Mouse (Mus musculus) forebrain, embryonic 16.5 days (tissue): ENCODE measurements around the gene Rho. TPM values are rescaled to one million over a fixed set of nuclear protein-coding genes. Genes with fewer than 3 reads are reported as not detected.

Source experiments
- ATAC-seq: fragments of 200-750 bp; cut with Nextera tagmentation; 2 replicates; pipeline ENCODE4 v1.8.0; 2017; ENCODE audit warnings: mild to moderate bottlenecking, moderate library complexity
- H3K27ac ChIP-seq: fragments of 300-500 bp; sonication (generic); 2 replicates; pipeline ENCODE4 v1.5.1; 2014; ENCODE audit warnings: low read length, control low read depth
- H3K27me3 ChIP-seq: fragments of 300-500 bp; sonication (generic); replicated peaks from 2 replicates; pipeline ENCODE4 v1.6.1; 2014; ENCODE audit warnings: low read length; ENCODE audit not compliant: control insufficient read depth, insufficient read depth
- H3K36me3 ChIP-seq: fragments of 300-500 bp; sonication (generic); 2 replicates; pipeline ENCODE4 v1.6.1; 2014; ENCODE audit not compliant: control insufficient read depth, insufficient read depth
- H3K4me1 ChIP-seq: fragments of 300-500 bp; sonication (generic); replicated peaks from 2 replicates; pipeline ENCODE4 v1.6.1; 2014; ENCODE audit warnings: low read length; ENCODE audit not compliant: control insufficient read depth, insufficient read depth
- H3K4me2 ChIP-seq: fragments of 300-500 bp; sonication (generic); 2 replicates; pipeline ENCODE4 v1.6.1; 2014; ENCODE audit warnings: mild to moderate bottlenecking, low read length, control low read depth
- H3K4me3 ChIP-seq: fragments of 300-500 bp; sonication (generic); replicated peaks from 2 replicates; pipeline ENCODE4 v1.5.1; 2014; ENCODE audit warnings: mild to moderate bottlenecking, low read length, control low read depth
- H3K9ac ChIP-seq: fragments of 300-500 bp; sonication (generic); replicated peaks from 2 replicates; pipeline ENCODE4 v1.6.1; 2014; ENCODE audit warnings: low read depth, low read length, control low read depth
- H3K9me3 ChIP-seq: fragments of 300-500 bp; sonication (generic); 2 replicates; pipeline ENCODE4 v1.6.1; 2016; ENCODE audit warnings: low read length; ENCODE audit not compliant: control insufficient read depth
- WGBS: fragments of 180-500 bp; shearing (Covaris S2); extraction: QIAGEN DNeasy Blood & Tissue Kit; methylation state at CpG from one replicate; pipeline ENCODE4 v1.1.7; 2014; 5-methylcytosine and 5-hydroxymethylcytosine counted together
- polyA plus RNA-seq: library from polyadenylated mRNA; unstranded; fragments of >200 nt; fragmentation: Nextera tagmentation; extraction: Ambion mirVana; gene quantifications from 2 replicates; pipeline ENCODE4 v1.2.1, GENCODE M21; 2015

Gene Rho
- polyA plus RNA-seq, 1 experiment from 2014 or later: 0.15 TPM

DNA sequence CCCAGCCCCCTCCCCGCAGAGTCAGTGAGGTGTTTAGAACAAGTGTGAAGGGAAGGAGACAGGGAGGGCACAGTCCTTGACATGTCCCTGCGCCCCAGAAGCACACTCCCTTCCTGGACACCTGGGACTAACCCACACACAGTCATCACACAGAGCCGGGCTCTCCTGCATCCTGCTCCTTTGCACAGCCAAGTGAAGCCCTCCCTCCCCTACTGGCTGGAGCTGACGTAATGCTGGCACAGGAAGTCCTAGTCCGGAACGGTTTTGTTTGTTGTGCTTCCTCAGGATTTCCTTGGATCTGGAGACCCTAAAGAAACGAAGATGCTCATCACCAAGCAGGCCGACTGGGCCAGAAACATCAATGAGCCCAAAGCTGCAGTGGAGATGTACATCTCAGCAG is 21.6 kb upstream of the Rho start:
- Histone ChIP-seq H3K9ac (no peak overlapping the region), H3K4me1 (peaks cover 24% of the 10 kb centered on the region), H3K9me3 (no peaks in the 10 kb centered on the region), H3K27me3 (no peaks in the 10 kb centered on the region), H3K4me2 (no peak overlapping the region), H3K36me3 (no peaks in the 10 kb centered on the region; the same call in 1 of the 2 replicates), H3K4me3 (no peak overlapping the region), H3K27ac (no peak overlapping the region)
- no peak for ATAC-seq
- WGBS: 70% methylated on average over 8 of the region's 8 CpGs

DNA sequence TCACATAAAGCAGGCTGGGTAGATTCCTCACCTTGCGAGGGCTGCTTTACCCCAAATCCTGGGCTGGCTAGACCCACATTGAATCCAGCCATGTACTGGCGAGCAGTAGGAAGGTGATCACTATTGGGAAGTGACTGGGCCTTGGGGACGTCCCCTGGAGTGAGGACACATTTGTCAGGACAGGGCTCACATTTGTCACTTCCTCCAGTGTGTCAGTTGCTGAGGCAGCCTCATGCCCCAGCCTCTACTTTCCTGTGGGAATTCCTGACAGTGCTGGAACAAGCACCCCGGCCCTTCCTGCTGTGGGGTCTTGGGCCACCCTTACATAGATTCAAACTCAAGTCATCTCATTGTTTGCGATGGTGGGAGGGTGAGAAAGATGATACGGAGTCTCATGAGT is 19.8 kb upstream of the Rho start:
- 87% methylated on average over 6 of the region's 6 CpGs for WGBS
- Histone ChIP-seq H3K4me1 (peaks cover 41% of the 10 kb centered on the region), H3K4me3 (no peak overlapping the region), H3K27me3 (no peaks in the 10 kb centered on the region), H3K9me3 (no peaks in the 10 kb centered on the region), H3K36me3 (no peaks in the 10 kb centered on the region; the same call in 1 of the 2 replicates), H3K4me2 (no peak overlapping the region), H3K9ac (no peak overlapping the region), H3K27ac (peak overlapping the region; percentile 66)
- no peak for ATAC-seq

DNA sequence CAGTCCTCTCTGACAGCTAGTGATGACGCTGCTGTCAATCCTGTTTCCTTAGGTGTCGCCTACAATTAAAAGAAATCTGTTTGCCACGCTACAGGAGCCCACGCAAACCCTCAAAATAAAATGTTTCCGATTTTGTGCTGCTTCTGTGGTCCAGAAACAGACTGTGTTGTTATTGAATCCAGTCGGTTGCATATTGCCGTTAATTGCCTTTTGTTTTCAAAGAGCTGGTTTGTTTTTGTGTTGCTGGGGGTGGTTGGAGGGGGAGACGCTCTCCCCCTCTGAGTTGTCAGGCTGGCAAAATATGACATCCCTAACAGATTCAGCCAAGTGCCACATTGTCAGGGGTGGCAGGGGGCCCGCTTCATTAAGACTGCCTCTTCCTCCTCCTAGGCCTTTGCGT is 18.1 kb upstream of the Rho start:
- no peaks in the 10 kb centered on the region for H3K9me3 ChIP-seq
- no peaks in the 10 kb centered on the region for H3K27me3 ChIP-seq
- peak; percentile 11 for ATAC-seq
- 46% methylated on average over 10 of the region's 10 CpGs for WGBS
- H3K36me3 ChIP-seq: no peaks in the 10 kb centered on the region
- peak overlapping the region; percentile 66 for H3K27ac ChIP-seq
- H3K9ac ChIP-seq: 0 out of 2 replicates have a peak overlapping the region, but pooled peaks have one; percentile 16
- H3K4me1 ChIP-seq: peaks cover 41% of the 10 kb centered on the region
- H3K4me3 ChIP-seq: no peak overlapping the region
- H3K4me2 ChIP-seq: no peak overlapping the region

- H3K9ac ChIP-seq: no peak overlapping the region
- no peaks in the 10 kb centered on the region for H3K9me3 ChIP-seq
- 42% methylated on average over 15 of the region's 15 CpGs for WGBS
- 0 out of 2 replicates have a peak overlapping the region, but pooled peaks have one; percentile 8 for H3K4me2 ChIP-seq
- H3K27me3 ChIP-seq: no peaks in the 10 kb centered on the region
- H3K27ac ChIP-seq: peak overlapping the region; percentile 66
- H3K4me3 ChIP-seq: no peak overlapping the region
- H3K36me3 ChIP-seq: no peaks in the 10 kb centered on the region
- peaks cover 41% of the 10 kb centered on the region for H3K4me1 ChIP-seq
- ATAC-seq: peak; percentile 73
These were observed 16.9 kb upstream of the Rho start for GRCm38 (mm10) chr6:115914511-115915202.

DNA sequence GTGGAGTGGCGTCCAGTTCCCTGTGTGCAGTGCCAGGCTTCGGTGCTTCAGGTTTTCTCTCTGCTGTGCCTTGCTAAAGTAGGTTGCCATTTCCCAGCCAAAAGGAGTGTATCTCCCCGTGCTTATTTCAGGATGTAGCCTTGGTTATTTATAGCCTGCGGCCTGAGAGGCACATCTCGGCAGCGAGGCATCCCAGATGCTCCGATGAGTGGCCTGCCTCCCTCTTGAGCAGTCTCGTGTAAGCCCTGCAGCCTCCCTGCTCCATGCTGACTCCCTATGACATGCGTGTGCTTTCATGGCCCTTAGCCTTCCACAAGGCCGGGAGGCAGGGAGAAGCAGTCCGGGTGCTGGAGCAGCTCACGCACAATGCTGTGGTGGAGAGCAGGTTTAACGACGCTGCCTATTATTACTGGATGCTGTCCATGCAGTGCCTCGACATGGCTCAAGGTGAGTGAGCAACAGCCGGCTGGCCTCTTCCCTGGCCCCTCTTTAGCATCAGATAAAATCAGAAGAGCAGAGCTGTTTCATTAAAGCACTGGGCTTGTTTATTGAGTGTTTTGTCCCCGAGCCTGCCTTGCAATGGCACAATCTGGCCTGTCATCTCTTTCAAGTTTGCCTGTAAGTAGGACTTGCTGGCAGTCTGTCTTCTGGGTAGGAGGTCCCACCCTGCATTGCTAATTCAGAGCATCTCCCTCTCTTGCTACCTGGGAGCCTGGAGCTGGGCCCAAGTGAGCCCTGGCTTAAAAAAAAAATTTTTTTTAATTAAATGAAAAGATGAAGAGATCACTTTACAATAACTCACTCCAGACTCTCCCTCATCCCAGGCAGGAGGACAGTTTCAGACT is 15.7 kb upstream of the Rho start:
- no peak overlapping the region for H3K4me3 ChIP-seq
- peaks cover 41% of the 10 kb centered on the region for H3K4me1 ChIP-seq
- no peaks in the 10 kb centered on the region for H3K36me3 ChIP-seq
- H3K4me2 ChIP-seq: no peak overlapping the region
- peak overlapping the region; percentile 66 for H3K27ac ChIP-seq
- no peak for ATAC-seq
- 0 out of 2 replicates have a peak overlapping the region, but pooled peaks have one; percentile 15 for H3K9ac ChIP-seq
- H3K27me3 ChIP-seq: no peaks in the 10 kb centered on the region
- no peaks in the 10 kb centered on the region for H3K9me3 ChIP-seq
- 64% methylated on average over 17 of the region's 17 CpGs for WGBS

DNA sequence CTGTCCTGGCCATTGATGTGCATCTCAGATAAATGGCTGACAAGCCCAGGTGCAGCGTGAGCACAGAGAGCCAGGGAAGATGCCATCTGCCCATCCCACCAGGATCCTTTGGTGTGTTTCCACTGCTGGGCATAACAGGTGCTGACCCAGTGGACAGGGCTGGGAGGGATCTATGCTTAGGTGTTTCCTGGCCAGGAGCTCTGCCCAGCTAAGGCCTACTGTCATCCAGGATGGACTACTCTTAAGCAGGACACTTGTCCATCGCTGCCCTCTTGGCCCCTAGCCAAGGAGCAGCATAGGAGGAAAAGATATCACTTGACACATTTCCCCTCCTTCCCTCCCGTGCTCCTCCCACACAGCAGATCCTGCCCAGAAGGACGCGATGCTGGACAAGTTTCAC is 14.9 kb upstream of the Rho start:
- Histone ChIP-seq H3K4me1 (peaks cover 41% of the 10 kb centered on the region), H3K27ac (no peak overlapping the region; the same call in 1 of the 2 replicates), H3K9me3 (no peaks in the 10 kb centered on the region), H3K4me2 (no peak overlapping the region), H3K36me3 (no peaks in the 10 kb centered on the region), H3K4me3 (no peak overlapping the region), H3K27me3 (no peaks in the 10 kb centered on the region), H3K9ac (no peak overlapping the region)
- 89% methylated on average over 5 of the region's 5 CpGs for WGBS
- ATAC-seq: no peak

DNA sequence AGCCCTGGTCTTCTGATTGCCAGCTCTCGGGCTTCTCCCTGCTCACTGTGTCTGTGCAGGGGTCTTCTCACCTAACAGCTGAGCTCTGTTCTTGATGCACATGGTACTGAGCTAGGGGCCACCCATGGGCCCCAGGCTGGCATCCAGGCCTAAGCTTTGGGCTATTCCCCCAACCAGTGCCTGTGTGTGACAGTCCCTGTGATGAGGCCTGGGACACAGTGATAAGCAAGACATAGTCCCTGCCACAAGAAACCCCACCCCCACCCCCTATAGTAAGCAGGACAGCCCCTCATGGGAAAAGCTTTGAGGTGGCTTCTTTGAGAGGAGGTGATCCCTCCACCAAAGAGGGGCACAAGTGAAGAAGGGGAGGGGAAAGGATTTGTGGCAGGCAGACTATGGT is 12.9 kb upstream of the Rho start:
- Histone ChIP-seq H3K36me3 (no peaks in the 10 kb centered on the region), H3K27ac (no peak overlapping the region), H3K4me1 (peaks cover 31% of the 10 kb centered on the region), H3K27me3 (no peaks in the 10 kb centered on the region), H3K9ac (no peak overlapping the region), H3K4me2 (no peak overlapping the region), H3K4me3 (no peak overlapping the region), H3K9me3 (no peaks in the 10 kb centered on the region)
- WGBS: 80% methylated on average over 1 of the region's 1 CpGs
- no peak for ATAC-seq

DNA sequence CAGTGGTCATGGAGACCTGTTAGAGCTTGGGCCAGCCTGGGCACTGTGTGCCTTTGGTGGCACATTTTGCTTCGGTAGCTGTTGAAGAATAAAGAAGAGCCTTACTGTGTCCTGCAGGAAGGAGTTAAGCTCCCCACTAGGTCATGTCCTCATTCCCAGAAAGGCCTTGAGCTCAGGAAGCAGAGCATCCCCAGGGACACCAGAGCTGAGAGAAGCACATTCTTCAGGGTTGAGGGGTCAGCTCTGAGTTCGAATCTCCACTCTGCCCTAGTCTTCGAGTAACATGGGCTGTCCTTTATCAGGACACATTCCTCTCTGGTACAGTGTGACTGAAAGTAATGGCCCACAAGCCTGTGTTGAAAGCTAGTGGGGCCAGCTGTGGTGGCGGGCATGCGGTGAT is 11.7 kb upstream of the Rho start:
- 89% methylated on average over 5 of the region's 5 CpGs for WGBS
- no peak for ATAC-seq

DNA sequence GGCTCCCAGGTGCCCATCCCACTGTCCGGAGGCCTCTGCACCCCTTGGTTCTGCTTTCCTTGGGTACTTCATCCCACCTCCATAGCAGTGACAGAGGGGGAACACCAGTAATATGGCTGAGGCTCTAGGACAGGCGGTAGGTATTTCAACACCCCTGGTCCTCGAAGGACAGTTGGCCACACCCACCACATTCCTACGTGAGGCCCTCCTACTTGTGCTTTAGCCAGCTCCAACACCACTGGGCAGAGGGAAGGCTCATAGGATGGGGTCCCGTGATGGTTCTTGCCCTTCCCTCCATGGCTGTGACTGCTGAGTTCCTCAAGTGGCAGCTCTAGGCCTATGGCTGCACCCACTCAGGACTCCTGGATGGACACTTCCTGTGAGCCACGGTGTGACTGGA is 6.7 kb upstream of the Rho start:
- Histone ChIP-seq H3K4me2 (no peak overlapping the region), H3K27me3 (no peaks in the 10 kb centered on the region), H3K36me3 (no peaks in the 10 kb centered on the region), H3K9me3 (no peaks in the 10 kb centered on the region), H3K27ac (no peak overlapping the region), H3K4me3 (no peak overlapping the region), H3K4me1 (peaks cover 32% of the 10 kb centered on the region), H3K9ac (no peak overlapping the region)
- 48% methylated on average over 6 of the region's 6 CpGs for WGBS
- ATAC-seq: no peak

More for the DNA sequence above, 11.7 kb upstream of the Rho start:
- peaks cover 18% of the 10 kb centered on the region for H3K4me1 ChIP-seq
- no peak overlapping the region for H3K9ac ChIP-seq
- H3K36me3 ChIP-seq: no peaks in the 10 kb centered on the region
- no peak overlapping the region for H3K4me3 ChIP-seq
- no peak overlapping the region for H3K27ac ChIP-seq
- H3K4me2 ChIP-seq: no peak overlapping the region
- no peaks in the 10 kb centered on the region for H3K9me3 ChIP-seq
- no peaks in the 10 kb centered on the region for H3K27me3 ChIP-seq
